Mouse (Mus musculus) lung, adult 2 months (tissue): ENCODE data around the gene Ptprn.

Experiments used
- CTCF ChIP-seq: fragments of 200-500 bp; IDR thresholded peaks from 2 replicates; pipeline ENCODE4 v1.5.1; 2011; ENCODE audit warnings: mild to moderate bottlenecking, low read length, control low read depth; ENCODE audit not compliant: insufficient read depth
- POLR2A ChIP-seq: fragments of 200-500 bp; IDR thresholded peaks from 2 replicates; pipeline ENCODE4 v1.6.1; 2011; ENCODE audit warnings: low read depth, mild to moderate bottlenecking, control low read depth, low read length, borderline replicate concordance; ENCODE audit errors: extremely low read depth

GRCm38 (mm10) chr1:75226138-75226537, 38.2 kb downstream of the Ptprn start:
- TF ChIP-seq POLR2A (no peak), CTCF (no peak)
